Mouse (Mus musculus) lung, adult 2 months (tissue): ENCODE results near the gene Ptafr.

Source experiments
- CTCF ChIP-seq: fragments of 200-500 bp; IDR thresholded peaks from 2 replicates; pipeline ENCODE4 v1.5.1; 2011; ENCODE audit warnings: mild to moderate bottlenecking, low read length, control low read depth; ENCODE audit not compliant: insufficient read depth
- POLR2A ChIP-seq: fragments of 200-500 bp; IDR thresholded peaks from 2 replicates; pipeline ENCODE4 v1.6.1; 2011; ENCODE audit warnings: low read depth, mild to moderate bottlenecking, control low read depth, low read length, borderline replicate concordance; ENCODE audit errors: extremely low read depth

- TF ChIP-seq CTCF (no peak), POLR2A (no peak)
Measured at GRCm38 (mm10) chr4:132617873-132618272, 54.0 kb downstream of the Ptafr start.
